Mouse (Mus musculus): ENCODE results near the gene Atf3. TPM values are rescaled to one million over a fixed set of nuclear protein-coding genes. Genes with fewer than 3 reads are reported as not detected.
A peak's percentile ranks its signal among the peaks of the same experiment; 100 is the strongest.

The Atf3 gene
- polyA plus RNA-seq, 1 experiment from 2014 or later: 1.8 TPM

DNA sequence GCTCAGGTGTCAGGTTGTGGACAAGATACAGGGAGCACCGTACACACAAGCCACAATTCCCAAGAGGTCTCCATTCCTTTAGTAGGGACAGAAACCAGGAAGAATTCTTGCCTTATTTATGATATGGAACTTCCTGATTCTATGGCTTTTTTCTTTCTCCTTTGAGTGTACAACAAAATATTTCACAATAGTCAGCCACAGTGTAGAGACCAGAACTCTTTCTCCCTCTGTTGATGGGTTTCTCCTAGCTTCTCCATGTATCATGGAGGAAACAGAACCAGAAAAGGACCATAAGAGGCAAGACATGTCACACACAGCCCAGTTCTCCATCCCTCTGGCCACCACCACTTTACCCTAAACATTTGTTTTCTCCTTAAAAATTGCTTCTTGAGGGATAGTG, 23.7 kb upstream of the Atf3 start:
- WGBS: 93% methylated on average over 1 of the region's 1 CpGs
- no peak for ATAC-seq (ENCODE audit: low FRiP score, low TSS enrichment)

DNA sequence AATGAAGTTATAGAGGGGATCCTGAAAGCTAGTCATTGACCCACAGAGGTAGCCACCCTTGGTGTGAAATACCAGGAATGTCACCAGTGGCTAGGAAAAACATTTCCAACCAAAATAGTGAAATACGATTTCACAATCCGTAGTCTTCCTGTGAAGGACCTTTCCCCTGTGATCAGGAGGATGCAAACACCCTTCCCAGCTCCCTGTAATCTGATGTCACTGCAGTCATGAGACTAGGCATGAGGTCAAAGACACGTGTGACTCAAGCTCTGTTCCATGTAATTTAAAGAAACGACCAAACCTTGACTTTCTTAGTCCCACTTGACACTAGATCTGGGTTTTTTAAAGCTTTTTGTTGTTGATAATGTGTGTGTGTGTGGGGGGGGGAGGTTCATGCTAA, 21.8 kb upstream of the Atf3 start:
- WGBS: 86% methylated on average over 4 of the region's 4 CpGs
- Histone ChIP-seq H3K36me3 (ENCODE audit: control insufficient read depth, insufficient read depth, low read length) (no peaks in the 10 kb centered on the region), H3K27me3 (ENCODE audit: control insufficient read depth, insufficient read depth, low read length) (no peaks in the 10 kb centered on the region), H3K4me2 (ENCODE audit: low read length) (no peak overlapping the region), H3K4me1 (ENCODE audit: control insufficient read depth, insufficient read depth, low read length) (no peaks in the 10 kb centered on the region), H3K9me3 (ENCODE audit: control insufficient read depth, low read length) (no peaks in the 10 kb centered on the region), H3K9ac (replicated peaks; ENCODE audit: low read length) (no peak overlapping the region), H3K27ac (replicated peaks; ENCODE audit: low read depth, low read length) (no peak overlapping the region), H3K4me3 (replicated peaks; ENCODE audit: low read depth, low read length) (no peak overlapping the region)
- DNase-seq: no peak
- ATAC-seq (ENCODE audit: low FRiP score, low TSS enrichment): no peak

More for the DNA sequence above, 23.7 kb upstream of the Atf3 start:
- Histone ChIP-seq H3K4me2 (ENCODE audit: low read length) (no peak overlapping the region), H3K27me3 (ENCODE audit: control insufficient read depth, insufficient read depth, low read length) (no peaks in the 10 kb centered on the region), H3K36me3 (ENCODE audit: control insufficient read depth, insufficient read depth, low read length) (no peaks in the 10 kb centered on the region), H3K9ac (replicated peaks; ENCODE audit: low read length) (no peak overlapping the region), H3K27ac (replicated peaks; ENCODE audit: low read depth, low read length) (no peak overlapping the region), H3K4me3 (replicated peaks; ENCODE audit: low read depth, low read length) (no peak overlapping the region), H3K9me3 (ENCODE audit: control insufficient read depth, low read length) (0 out of 2 replicates have a peak, but pooled peaks cover 2% of the 10 kb centered on the region), H3K4me1 (ENCODE audit: control insufficient read depth, insufficient read depth, low read length) (no peaks in the 10 kb centered on the region)
- no peak for DNase-seq

DNA sequence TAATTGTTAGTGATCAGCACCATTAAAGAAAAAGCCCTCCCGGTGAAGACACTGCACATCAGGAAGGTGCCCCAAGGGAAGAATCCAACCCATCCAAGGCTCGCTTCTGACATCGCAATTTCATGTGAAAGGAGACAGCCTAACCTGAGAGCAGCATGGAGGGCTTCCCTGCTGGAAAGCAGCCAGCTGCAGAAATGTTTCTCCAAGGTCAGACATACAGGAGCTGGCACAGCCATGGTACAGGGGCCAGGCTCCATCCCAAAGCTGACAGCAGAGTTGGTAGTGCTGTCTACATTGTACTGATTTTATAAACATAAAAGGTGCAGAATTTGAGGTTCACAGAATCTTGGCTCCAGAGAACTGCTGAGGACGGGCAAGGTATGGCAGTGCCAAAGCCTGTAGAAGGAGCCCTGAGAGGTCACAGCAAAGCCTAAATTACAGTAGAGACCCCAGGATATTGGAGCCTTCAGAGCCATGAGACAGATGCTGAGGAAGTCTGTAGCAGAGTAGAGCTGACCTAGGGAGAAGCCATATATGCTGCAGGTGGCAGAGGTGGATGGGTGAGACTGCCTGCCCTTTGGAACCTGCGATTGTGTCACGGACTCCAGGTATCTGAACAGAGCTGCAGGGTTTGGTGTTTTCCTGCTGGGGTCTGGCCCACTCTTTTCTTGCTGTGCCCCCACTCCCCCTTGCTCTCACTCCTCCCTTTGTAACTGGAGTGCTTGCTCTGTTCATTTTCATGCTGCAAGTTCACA, 18.1 kb upstream of the Atf3 start:
- ATAC-seq (ENCODE audit: low FRiP score, low TSS enrichment) (no peak), DNase-seq (no peak)
- Histone ChIP-seq H3K27me3 (ENCODE audit: control insufficient read depth, insufficient read depth, low read length) (no peaks in the 10 kb centered on the region), H3K4me1 (ENCODE audit: control insufficient read depth, insufficient read depth, low read length) (no peaks in the 10 kb centered on the region), H3K27ac (replicated peaks; ENCODE audit: low read depth, low read length) (no peak overlapping the region), H3K36me3 (ENCODE audit: control insufficient read depth, insufficient read depth, low read length) (no peaks in the 10 kb centered on the region), H3K9me3 (ENCODE audit: control insufficient read depth, low read length) (0 out of 2 replicates have a peak, but pooled peaks cover 5% of the 10 kb centered on the region), H3K4me2 (ENCODE audit: low read length) (no peak overlapping the region), H3K9ac (replicated peaks; ENCODE audit: low read length) (no peak overlapping the region), H3K4me3 (replicated peaks; ENCODE audit: low read depth, low read length) (no peak overlapping the region)
- WGBS: 90% methylated on average over 6 of the region's 6 CpGs

DNA sequence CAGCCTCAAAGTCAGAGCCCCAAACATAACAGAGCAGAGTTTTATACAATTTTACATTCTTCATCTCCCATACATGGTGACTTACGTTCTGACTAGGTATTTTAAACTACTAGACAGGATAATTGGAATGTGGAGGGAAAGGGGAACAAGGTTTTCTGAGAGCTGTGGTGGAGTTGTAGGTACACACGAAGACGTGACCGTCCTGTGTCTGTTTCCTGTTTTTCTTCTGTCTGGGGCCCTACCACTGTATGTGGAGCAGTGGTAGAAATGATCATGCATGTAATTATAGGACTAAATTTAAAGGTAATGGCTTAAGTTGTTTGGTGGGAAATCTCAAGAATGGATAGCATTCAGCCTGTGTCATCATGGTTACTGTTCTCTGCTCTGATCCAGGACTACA, 17.0 kb upstream of the Atf3 start:
- Histone ChIP-seq H3K9me3 (ENCODE audit: control insufficient read depth, low read length) (0 out of 2 replicates have a peak, but pooled peaks cover 5% of the 10 kb centered on the region), H3K27ac (replicated peaks; ENCODE audit: low read depth, low read length) (no peak overlapping the region), H3K4me2 (ENCODE audit: low read length) (no peak overlapping the region), H3K27me3 (ENCODE audit: control insufficient read depth, insufficient read depth, low read length) (no peaks in the 10 kb centered on the region), H3K4me1 (ENCODE audit: control insufficient read depth, insufficient read depth, low read length) (no peaks in the 10 kb centered on the region), H3K36me3 (ENCODE audit: control insufficient read depth, insufficient read depth, low read length) (no peaks in the 10 kb centered on the region), H3K9ac (replicated peaks; ENCODE audit: low read length) (no peak overlapping the region), H3K4me3 (replicated peaks; ENCODE audit: low read depth, low read length) (no peak overlapping the region)
- ATAC-seq (ENCODE audit: low FRiP score, low TSS enrichment) (no peak), DNase-seq (no peak)
- WGBS: 94% methylated on average over 4 of the region's 4 CpGs

DNA sequence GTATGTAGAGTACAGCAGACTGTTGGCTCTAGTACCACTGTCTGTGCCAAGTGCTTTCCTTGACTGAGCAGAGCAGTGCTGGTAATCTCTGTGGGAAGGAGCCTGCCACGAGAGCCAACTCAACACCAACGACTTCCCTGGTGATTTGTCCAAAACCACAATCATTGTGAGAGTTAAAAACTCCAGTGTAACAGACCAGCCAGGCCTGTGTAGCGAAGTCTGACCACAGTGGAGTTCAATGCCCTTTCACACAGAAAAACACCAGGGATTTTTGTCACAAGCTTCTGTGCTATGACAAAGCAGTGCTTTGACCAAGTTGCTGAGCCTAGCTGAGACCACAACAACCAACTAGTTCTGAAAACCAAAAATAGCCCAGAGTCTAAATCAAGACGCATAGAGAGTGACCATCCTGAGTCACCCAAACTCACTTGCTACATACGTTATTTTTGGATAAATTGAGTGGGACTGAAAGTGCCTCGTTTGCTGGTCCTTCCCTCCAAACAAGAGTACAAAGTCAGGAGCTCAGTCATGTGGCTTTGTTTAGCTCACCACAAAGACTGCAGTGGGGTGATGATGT, 12.6 kb upstream of the Atf3 start:
- WGBS: 84% methylated on average over 6 of the region's 6 CpGs
- Histone ChIP-seq H3K9me3 (ENCODE audit: control insufficient read depth, low read length) (0 out of 2 replicates have a peak, but pooled peaks cover 5% of the 10 kb centered on the region), H3K27ac (replicated peaks; ENCODE audit: low read depth, low read length) (no peak overlapping the region), H3K27me3 (ENCODE audit: control insufficient read depth, insufficient read depth, low read length) (no peaks in the 10 kb centered on the region), H3K4me3 (replicated peaks; ENCODE audit: low read depth, low read length) (no peak overlapping the region), H3K9ac (replicated peaks; ENCODE audit: low read length) (no peak overlapping the region), H3K36me3 (ENCODE audit: control insufficient read depth, insufficient read depth, low read length) (no peaks in the 10 kb centered on the region), H3K4me1 (ENCODE audit: control insufficient read depth, insufficient read depth, low read length) (no peaks in the 10 kb centered on the region), H3K4me2 (ENCODE audit: low read length) (no peak overlapping the region)
- no peak for ATAC-seq (ENCODE audit: low FRiP score, low TSS enrichment)
- no peak for DNase-seq

DNA sequence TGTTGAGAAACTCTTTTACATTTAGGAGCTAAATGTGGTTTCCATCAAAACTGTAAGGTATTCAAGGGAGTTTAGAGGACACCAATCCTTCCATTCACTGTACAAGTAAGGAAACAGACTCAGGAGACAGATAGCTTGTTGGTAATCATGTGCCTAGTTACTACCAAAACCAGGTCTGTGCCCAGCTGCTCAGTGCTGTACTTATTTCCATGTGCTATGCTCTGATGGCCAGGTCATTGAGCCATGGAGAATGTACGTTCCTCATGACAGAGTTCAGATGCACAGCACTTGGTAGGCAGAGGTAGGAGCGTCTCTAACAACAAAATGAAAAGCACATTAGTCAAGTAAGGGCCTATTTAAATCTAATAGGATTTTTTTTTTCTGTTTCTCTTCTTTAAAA, 8.7 kb upstream of the Atf3 start:
- Histone ChIP-seq H3K27ac (replicated peaks; ENCODE audit: low read depth, low read length) (no peak overlapping the region), H3K36me3 (ENCODE audit: control insufficient read depth, insufficient read depth, low read length) (no peaks in the 10 kb centered on the region), H3K27me3 (ENCODE audit: control insufficient read depth, insufficient read depth, low read length) (no peaks in the 10 kb centered on the region), H3K4me2 (ENCODE audit: low read length) (no peak overlapping the region), H3K9ac (replicated peaks; ENCODE audit: low read length) (no peak overlapping the region), H3K4me1 (ENCODE audit: control insufficient read depth, insufficient read depth, low read length) (peaks cover 10% of the 10 kb centered on the region), H3K9me3 (ENCODE audit: control insufficient read depth, low read length) (0 out of 2 replicates have a peak, but pooled peaks cover under 1% of the 10 kb centered on the region), H3K4me3 (replicated peaks; ENCODE audit: low read depth, low read length) (no peak overlapping the region)
- DNase-seq (no peak), ATAC-seq (ENCODE audit: low FRiP score, low TSS enrichment) (no peak)
- 85% methylated on average over 2 of the region's 2 CpGs for WGBS

DNA sequence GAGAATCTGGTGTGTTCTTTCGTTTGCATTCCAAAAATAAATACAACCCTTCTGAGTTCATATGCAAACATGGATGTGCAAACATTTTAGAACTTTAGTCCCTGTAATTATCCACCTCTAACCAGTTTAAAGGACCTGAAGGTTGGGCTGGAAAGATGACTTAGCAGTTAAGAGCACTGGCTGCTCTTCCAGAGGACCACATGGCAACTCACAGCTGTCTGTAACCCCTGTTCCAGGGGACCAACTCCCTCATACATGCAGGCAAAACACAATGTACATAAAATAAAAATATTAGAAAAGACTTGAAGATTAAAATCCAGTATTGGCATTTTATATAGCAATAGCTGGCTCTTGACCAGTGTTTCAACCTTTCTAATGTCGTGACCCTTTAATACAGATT, 7.9 kb upstream of the Atf3 start:
- no peak for DNase-seq
- H3K36me3 ChIP-seq (ENCODE audit: control insufficient read depth, insufficient read depth, low read length): no peaks in the 10 kb centered on the region
- no peak overlapping the region for H3K9ac ChIP-seq (replicated peaks; ENCODE audit: low read length)

DNA sequence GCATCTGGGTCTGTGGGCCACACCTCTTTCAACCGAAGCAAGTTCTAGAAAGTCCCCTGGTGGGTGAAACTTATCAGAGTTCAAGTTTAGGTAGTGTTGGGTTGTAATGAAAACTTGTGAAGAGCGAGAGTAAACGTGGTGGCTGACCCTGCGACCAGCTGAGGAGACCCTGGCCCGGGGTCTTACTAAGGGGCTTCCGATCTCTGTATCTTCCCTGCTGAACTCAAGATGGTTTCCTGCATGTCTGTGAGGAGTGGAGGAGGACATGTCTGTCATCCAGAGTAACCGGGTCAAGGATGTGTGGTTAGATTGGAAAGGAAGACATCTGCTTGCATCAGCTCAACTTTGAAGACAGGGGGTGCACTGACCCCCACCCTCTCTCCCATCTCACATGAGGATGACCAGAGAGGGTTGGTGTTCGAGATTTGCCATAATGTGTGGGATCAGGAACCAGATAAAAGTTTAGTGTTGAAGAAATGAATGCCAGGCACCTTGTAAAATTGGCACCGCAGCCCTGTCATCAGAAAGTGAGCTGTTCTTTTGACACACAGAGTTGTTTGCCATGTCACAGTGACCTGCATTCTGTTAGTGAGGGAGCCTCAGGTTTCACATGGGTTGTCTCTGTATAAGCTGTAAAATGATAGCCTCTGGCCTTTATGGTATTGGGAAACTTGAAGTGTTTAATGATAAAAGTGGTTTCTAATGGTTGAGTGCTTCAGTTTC, 7.3 kb upstream of the Atf3 start:
- ATAC-seq (ENCODE audit: low FRiP score, low TSS enrichment) (no peak), DNase-seq (no peak)
- 56% methylated on average over 9 of the region's 9 CpGs for WGBS
- peak overlapping the region; percentile 88 for H3K9ac ChIP-seq (replicated peaks; ENCODE audit: low read length)
- no peaks in the 10 kb centered on the region for H3K36me3 ChIP-seq (ENCODE audit: control insufficient read depth, insufficient read depth, low read length)
- peaks cover 10% of the 10 kb centered on the region for H3K4me1 ChIP-seq (ENCODE audit: control insufficient read depth, insufficient read depth, low read length)
- peak overlapping the region; percentile 91 for H3K4me2 ChIP-seq (ENCODE audit: low read length)
- no peak overlapping the region for H3K27ac ChIP-seq (replicated peaks; ENCODE audit: low read depth, low read length)
- no peaks in the 10 kb centered on the region for H3K27me3 ChIP-seq (ENCODE audit: control insufficient read depth, insufficient read depth, low read length)
- no peaks in the 10 kb centered on the region for H3K9me3 ChIP-seq (ENCODE audit: control insufficient read depth, low read length)
- peak overlapping the region; percentile 80 for H3K4me3 ChIP-seq (replicated peaks; ENCODE audit: low read depth, low read length)

More for the DNA sequence above, 7.9 kb upstream of the Atf3 start:
- Histone ChIP-seq H3K4me2 (ENCODE audit: low read length) (no peak overlapping the region), H3K4me1 (ENCODE audit: control insufficient read depth, insufficient read depth, low read length) (peaks cover 10% of the 10 kb centered on the region), H3K27me3 (ENCODE audit: control insufficient read depth, insufficient read depth, low read length) (no peaks in the 10 kb centered on the region), H3K9me3 (ENCODE audit: control insufficient read depth, low read length) (no peaks in the 10 kb centered on the region), H3K27ac (replicated peaks; ENCODE audit: low read depth, low read length) (no peak overlapping the region), H3K4me3 (replicated peaks; ENCODE audit: low read depth, low read length) (no peak overlapping the region)
- ATAC-seq (ENCODE audit: low FRiP score, low TSS enrichment): no peak
- 86% methylated on average over 2 of the region's 2 CpGs for WGBS
